Mouse (Mus musculus) midbrain, embryonic 10.5 days (tissue): ENCODE data around the gene Slc35b4. TPM values are rescaled to one million over a fixed set of nuclear protein-coding genes. Genes with fewer than 3 reads are reported as not detected.

Experiments
- polyA plus RNA-seq: library from polyadenylated mRNA; unstranded; fragments of >200 nt; fragmentation: Nextera tagmentation; extraction: Ambion mirVana; gene quantifications from 2 replicates; pipeline ENCODE4 v1.2.1, GENCODE M21; 2016

The Slc35b4 gene
- polyA plus RNA-seq, 1 experiment from 2014 or later = 54.7 TPM

Other genes with a start within 250 kb of the Slc35b4 start
- gene Lrguk, start 147.7 kb downstream of the Slc35b4 start, polyA plus RNA-seq = 1.1 and 1.3 TPM in 2 replicates
- gene Akr1b3, start 140.4 kb upstream of the Slc35b4 start, polyA plus RNA-seq = 236 and 282 TPM in 2 replicates
- gene Akr1b8, start 177.0 kb upstream of the Slc35b4 start, polyA plus RNA-seq = 16.5 and 19.4 TPM in 2 replicates
- 15.0 and 16.2 TPM in 2 replicates for gene Akr1b10, start 207.1 kb upstream of the Slc35b4 start, polyA plus RNA-seq
- not detected in 2 replicates for gene Akr1b7, start 235.2 kb upstream of the Slc35b4 start, polyA plus RNA-seq